Mouse (Mus musculus) c-Kit-positive CD71-positive TER-119-positive erythroid progenitor cells, embryonic 14.5 days (primary cell): ENCODE measurements around the gene Nkx2-5.

Experiments
- DNase-seq: peaks from one replicate; pipeline ENCODE4 v3.0.0-alpha.2; 2013; ENCODE audit warnings: low spot score

Nkx2-5 gene

GRCm38 (mm10) chr17:26850358-26851135 is 5.7 kb upstream of the Nkx2-5 start:
- no peak for DNase-seq

GRCm38 (mm10) chr17:26849746-26850357 is 5.0 kb upstream of the Nkx2-5 start:
- no peak for DNase-seq

- DNase-seq = no peak
Measured at GRCm38 (mm10) chr17:26849106-26849745, 4.4 kb upstream of the Nkx2-5 start.

- no peak for DNase-seq
Measured at GRCm38 (mm10) chr17:26848236-26848635, 3.4 kb upstream of the Nkx2-5 start.

GRCm38 (mm10) chr17:26847801-26848200 is 3.0 kb upstream of the Nkx2-5 start:
- DNase-seq = no peak

- no peak for DNase-seq
Measured at GRCm38 (mm10) chr17:26846411-26846810, 1.6 kb upstream of the Nkx2-5 start.

- DNase-seq = no peak
Measured at GRCm38 (mm10) chr17:26845149-26846050, 591 bp upstream of the Nkx2-5 start.

GRCm38 (mm10) chr17:26844371-26844851 is 398 bp downstream of the Nkx2-5 start:
- no peak for DNase-seq

- no peak for DNase-seq
Measured at GRCm38 (mm10) chr17:26843696-26844236, 1.0 kb downstream of the Nkx2-5 start.

GRCm38 (mm10) chr17:26843229-26843567 is 1.6 kb downstream of the Nkx2-5 start:
- DNase-seq = no peak

GRCm38 (mm10) chr17:26842431-26843228 is 2.2 kb downstream of the Nkx2-5 start:
- no peak for DNase-seq

GRCm38 (mm10) chr17:26841981-26842380 is 2.8 kb downstream of the Nkx2-5 start:
- DNase-seq = no peak

- DNase-seq = no peak
Measured at GRCm38 (mm10) chr17:26840922-26841731, 3.7 kb downstream of the Nkx2-5 start.

- no peak for DNase-seq
Measured at GRCm38 (mm10) chr17:26840439-26840780, 4.4 kb downstream of the Nkx2-5 start.

GRCm38 (mm10) chr17:26839718-26840438 is 4.9 kb downstream of the Nkx2-5 start:
- DNase-seq = no peak

- no peak for DNase-seq
Measured at GRCm38 (mm10) chr17:26838911-26839717, 5.7 kb downstream of the Nkx2-5 start.

- no peak for DNase-seq
Measured at GRCm38 (mm10) chr17:26838191-26838910, 6.5 kb downstream of the Nkx2-5 start.

GRCm38 (mm10) chr17:26837546-26837985 is 7.2 kb downstream of the Nkx2-5 start:
- no peak for DNase-seq
